Mouse (Mus musculus) erythroblast, embryonic 14.5 days (primary cell): ENCODE results near the gene Sdad1.

Experiments
- GATA1 ChIP-seq: IDR thresholded peaks from 2 replicates; pipeline ENCODE4 v1.6.1; 2012; ENCODE audit warnings: low read length, inconsistent platforms, mixed read lengths
- TAL1 ChIP-seq: IDR thresholded peaks from 3 replicates; pipeline ENCODE4 v1.6.1; 2012; ENCODE audit warnings: low read length, inconsistent platforms, mixed read lengths

DNA sequence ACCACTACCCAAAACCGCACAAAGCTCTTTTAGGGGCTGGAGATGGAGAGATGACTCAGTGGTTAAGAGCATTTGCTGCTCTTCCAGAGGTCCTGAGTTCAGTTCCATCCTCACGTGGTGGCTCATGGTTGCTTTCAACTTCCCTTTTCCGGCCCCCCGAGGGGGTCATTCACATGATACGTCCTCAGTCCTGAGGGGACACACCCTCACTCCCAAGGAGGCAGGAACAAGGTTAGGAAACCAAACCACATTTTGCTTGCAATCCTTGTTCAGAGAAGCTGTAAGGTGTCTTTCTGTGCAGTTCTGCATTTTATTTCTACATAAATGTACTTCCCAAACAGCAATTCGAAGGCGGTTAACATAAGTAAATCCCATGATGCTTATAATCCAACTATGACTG, 39.8 kb downstream of the Sdad1 start:
- TF ChIP-seq GATA1 (no peak), TAL1 (no peak)
